Mouse (Mus musculus) heart, postnatal 4 days (tissue): ENCODE measurements at regions not wholly inside any gene's neighbourhood (a gene's known extent, or its start where the extent isn't known, plus 50 kb on each side); places are given as distances from the start of the nearest gene placed in this dataset.

Source experiments
- DNase-seq: peaks from one replicate; pipeline ENCODE4 v3.0.0; 2021

- DNase-seq, result peak; percentile 54
Observed at GRCm38 (mm10) chr10:95622879-95623517, 50.3 kb downstream of the Anapc15-ps start.

GRCm38 (mm10) chr10:95620796-95621195 is 52.5 kb downstream of the Anapc15-ps start:
- no peak for DNase-seq

GRCm38 (mm10) chr10:95619601-95620000 is 53.6 kb downstream of the Anapc15-ps start:
- DNase-seq, result no peak

- no peak for DNase-seq
Observed at GRCm38 (mm10) chr10:95618451-95619079, 54.6 kb upstream of the Nudt4 start.

GRCm38 (mm10) chr10:95616821-95617220 is 52.9 kb upstream of the Nudt4 start:
- peak; percentile 26 for DNase-seq

GRCm38 (mm10) chr10:95615849-95616650 is 52.1 kb upstream of the Nudt4 start:
- no peak for DNase-seq
